Mouse (Mus musculus) forebrain, embryonic 14.5 days (tissue): ENCODE measurements around the gene Ehd1. TPM values are rescaled to one million over a fixed set of nuclear protein-coding genes. Genes with fewer than 3 reads are reported as not detected.

Experiments
- ATAC-seq: fragments of 200-750 bp; cut with Nextera tagmentation; 2 replicates; pipeline ENCODE4 v1.8.0; 2017; ENCODE audit warnings: mild to moderate bottlenecking, moderate library complexity
- DNase-seq: peaks from one replicate; pipeline ENCODE4 v3.0.0-alpha.2; 2015; ENCODE audit warnings: low spot score
- H3K27ac ChIP-seq: fragments of 300-500 bp; sonication (generic); 2 replicates; pipeline ENCODE4 v1.5.1; 2014; ENCODE audit warnings: low read depth, mild to moderate bottlenecking, control low read depth, low read length, moderate library complexity
- H3K27me3 ChIP-seq: fragments of 300-500 bp; sonication (generic); replicated peaks from 2 replicates; pipeline ENCODE4 v1.6.1; 2014; ENCODE audit warnings: low read length, control low read depth, mixed read lengths; ENCODE audit not compliant: control insufficient read depth, insufficient read depth
- H3K36me3 ChIP-seq: fragments of 300-500 bp; sonication (generic); 2 replicates; pipeline ENCODE4 v1.6.1; 2014; ENCODE audit warnings: low read length, control low read depth; ENCODE audit not compliant: control insufficient read depth, insufficient read depth
- H3K4me1 ChIP-seq: fragments of 300-500 bp; sonication (generic); 2 replicates; pipeline ENCODE4 v1.6.1; 2014; ENCODE audit warnings: antibody characterized with exemption, low read length, control low read depth; ENCODE audit not compliant: control insufficient read depth, insufficient read depth
- H3K4me2 ChIP-seq: fragments of 300-500 bp; sonication (generic); 2 replicates; pipeline ENCODE4 v1.6.1; 2014; ENCODE audit warnings: mild to moderate bottlenecking, control low read depth, low read length
- H3K4me3 ChIP-seq: fragments of 300-500 bp; sonication (generic); 2 replicates; pipeline ENCODE4 v1.5.1; 2014; ENCODE audit warnings: low read depth, low read length, control low read depth
- H3K9ac ChIP-seq: fragments of 300-500 bp; sonication (generic); 2 replicates; pipeline ENCODE4 v1.6.1; 2014; ENCODE audit warnings: mild to moderate bottlenecking, low read length, control low read depth, moderate library complexity
- H3K9me3 ChIP-seq: fragments of 300-500 bp; sonication (generic); replicated peaks from 2 replicates; pipeline ENCODE4 v1.6.1; 2016; ENCODE audit warnings: low read length, control low read depth, mixed read lengths; ENCODE audit not compliant: control insufficient read depth
- WGBS: fragments of 180-500 bp; shearing (Covaris S2); extraction: QIAGEN DNeasy Blood & Tissue Kit; methylation state at CpG from one replicate; pipeline ENCODE4 v1.1.7; 2014; 5-methylcytosine and 5-hydroxymethylcytosine counted together
- polyA plus RNA-seq: library from polyadenylated mRNA; unstranded; fragments of >200 nt; fragmentation: Nextera tagmentation; extraction: Ambion mirVana; gene quantifications from 2 replicates; pipeline ENCODE4 v1.2.1, GENCODE M21; 2014

Ehd1 gene
- polyA plus RNA-seq, 1 experiment from 2014 or later = 71.3 TPM

- DNase-seq (no peak), ATAC-seq (no peak)
- 78% methylated on average over 10 of the region's 10 CpGs for WGBS
- H3K9me3 ChIP-seq = no peaks in the 10 kb centered on the region
- H3K36me3 ChIP-seq = peaks cover 33% of the 10 kb centered on the region
- no peak overlapping the region for H3K9ac ChIP-seq
- no peak overlapping the region for H3K27ac ChIP-seq
- H3K27me3 ChIP-seq = no peaks in the 10 kb centered on the region
- no peak overlapping the region for H3K4me2 ChIP-seq
- H3K4me3 ChIP-seq = no peak overlapping the region
- no peaks in the 10 kb centered on the region for H3K4me1 ChIP-seq
These were observed 14.7 kb downstream of the Ehd1 start for GRCm38 (mm10) chr19:6291117-6291781.

DNA sequence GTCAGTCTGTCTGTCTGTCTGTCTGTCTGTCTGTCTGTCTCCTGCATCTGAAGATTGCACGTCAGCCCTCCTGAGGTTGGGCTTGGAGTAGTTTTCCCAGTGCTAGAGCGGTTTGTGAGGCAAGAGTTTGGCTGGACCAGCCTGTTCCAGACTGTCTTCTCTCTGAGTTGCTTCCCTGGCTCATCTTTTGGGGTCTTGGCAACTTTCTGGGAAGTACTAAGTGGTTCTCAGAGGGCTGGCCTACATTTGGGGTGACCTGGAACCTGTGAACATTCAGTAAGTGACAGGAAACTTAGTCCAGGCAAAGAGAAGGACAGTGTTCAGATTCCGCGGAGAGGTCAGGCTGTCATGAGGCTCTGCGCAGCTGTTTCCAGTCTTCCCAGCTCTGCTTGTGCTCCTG, 15.7 kb downstream of the Ehd1 start:
- Histone ChIP-seq H3K9me3 (no peaks in the 10 kb centered on the region), H3K4me2 (no peak overlapping the region), H3K9ac (no peak overlapping the region), H3K4me1 (no peaks in the 10 kb centered on the region), H3K27ac (no peak overlapping the region), H3K4me3 (no peak overlapping the region), H3K36me3 (peaks cover 35% of the 10 kb centered on the region), H3K27me3 (no peaks in the 10 kb centered on the region)
- no peak for DNase-seq
- WGBS = 93% methylated on average over 5 of the region's 5 CpGs
- no peak for ATAC-seq

- Histone ChIP-seq H3K36me3 (peaks cover 55% of the 10 kb centered on the region), H3K4me1 (no peaks in the 10 kb centered on the region), H3K9me3 (no peaks in the 10 kb centered on the region), H3K4me3 (no peak overlapping the region), H3K4me2 (no peak overlapping the region), H3K9ac (no peak overlapping the region), H3K27ac (no peak overlapping the region), H3K27me3 (no peaks in the 10 kb centered on the region)
- ATAC-seq = no peak
- no peak for DNase-seq
- 94% methylated on average over 17 of the region's 17 CpGs for WGBS
These were observed 17.8 kb downstream of the Ehd1 start for GRCm38 (mm10) chr19:6294301-6294700.

DNA sequence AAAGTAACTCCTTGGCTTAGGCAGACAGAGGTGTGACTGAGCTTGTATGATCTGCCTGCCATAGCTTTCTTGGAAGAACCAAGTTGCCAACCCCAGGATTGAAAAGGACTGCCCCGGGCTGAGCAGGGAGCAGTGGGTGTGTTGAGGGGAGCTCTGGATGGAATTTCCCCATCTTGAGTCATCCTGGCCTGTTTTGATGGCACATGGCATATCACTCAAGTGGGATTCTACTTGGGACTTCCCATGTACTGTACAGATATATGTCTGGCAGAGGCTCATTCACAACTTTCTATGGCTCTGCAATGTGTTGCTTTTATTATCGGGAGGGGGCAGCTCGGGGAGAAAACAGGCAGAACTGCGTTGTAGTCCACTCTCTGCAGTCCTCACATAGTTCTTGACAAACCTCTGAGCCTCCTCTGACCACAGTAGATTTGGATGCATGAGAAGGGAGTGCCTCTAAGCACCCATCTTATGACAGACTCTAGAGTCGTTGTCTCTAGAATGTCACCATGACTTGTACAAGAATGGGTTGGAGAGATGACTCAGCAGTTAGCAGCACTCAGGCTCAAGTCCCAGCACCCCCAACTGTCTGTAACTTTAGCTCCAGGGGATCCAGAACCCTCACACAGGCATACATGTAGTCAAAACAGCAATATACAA, 20.2 kb downstream of the Ehd1 start:
- peaks cover 61% of the 10 kb centered on the region for H3K36me3 ChIP-seq

GRCm38 (mm10) chr19:6297641-6298040, 21.1 kb downstream of the Ehd1 start:
- Histone ChIP-seq H3K4me3 (no peak overlapping the region), H3K4me1 (no peaks in the 10 kb centered on the region), H3K9me3 (no peaks in the 10 kb centered on the region), H3K27ac (no peak overlapping the region), H3K36me3 (peaks cover 59% of the 10 kb centered on the region), H3K27me3 (no peaks in the 10 kb centered on the region), H3K4me2 (no peak overlapping the region), H3K9ac (no peak overlapping the region)
- DNase-seq (no peak), ATAC-seq (no peak)
- WGBS = 96% methylated on average over 9 of the region's 9 CpGs

More for the DNA sequence above, 20.2 kb downstream of the Ehd1 start:
- ATAC-seq (no peak), DNase-seq (no peak)
- Histone ChIP-seq H3K9me3 (no peaks in the 10 kb centered on the region), H3K4me3 (no peak overlapping the region), H3K27me3 (no peaks in the 10 kb centered on the region), H3K9ac (no peak overlapping the region), H3K4me1 (no peaks in the 10 kb centered on the region), H3K4me2 (no peak overlapping the region), H3K27ac (no peak overlapping the region)
- 91% methylated on average over 5 of the region's 5 CpGs for WGBS

DNA sequence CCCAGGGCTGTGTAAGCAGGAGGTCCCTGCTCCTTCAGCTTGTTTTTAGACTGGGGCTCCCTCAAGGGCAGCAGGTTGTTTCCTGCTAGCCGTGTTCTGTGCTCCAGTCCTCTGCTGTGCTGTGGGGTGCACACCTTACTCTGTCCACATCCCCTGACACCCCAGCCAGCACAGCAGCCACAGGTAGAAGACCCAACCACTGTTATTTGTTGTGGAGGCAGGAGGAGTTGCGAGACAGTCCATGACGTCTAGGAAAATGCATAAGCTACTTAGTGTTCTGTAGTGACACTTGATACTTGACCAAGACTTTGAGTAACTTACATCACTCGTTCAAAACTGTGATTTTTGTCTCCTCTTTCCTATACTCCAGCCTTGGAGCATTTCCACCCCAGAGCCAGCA, 22.5 kb downstream of the Ehd1 start:
- DNase-seq (no peak), ATAC-seq (no peak)
- peaks cover 59% of the 10 kb centered on the region for H3K36me3 ChIP-seq

DNA sequence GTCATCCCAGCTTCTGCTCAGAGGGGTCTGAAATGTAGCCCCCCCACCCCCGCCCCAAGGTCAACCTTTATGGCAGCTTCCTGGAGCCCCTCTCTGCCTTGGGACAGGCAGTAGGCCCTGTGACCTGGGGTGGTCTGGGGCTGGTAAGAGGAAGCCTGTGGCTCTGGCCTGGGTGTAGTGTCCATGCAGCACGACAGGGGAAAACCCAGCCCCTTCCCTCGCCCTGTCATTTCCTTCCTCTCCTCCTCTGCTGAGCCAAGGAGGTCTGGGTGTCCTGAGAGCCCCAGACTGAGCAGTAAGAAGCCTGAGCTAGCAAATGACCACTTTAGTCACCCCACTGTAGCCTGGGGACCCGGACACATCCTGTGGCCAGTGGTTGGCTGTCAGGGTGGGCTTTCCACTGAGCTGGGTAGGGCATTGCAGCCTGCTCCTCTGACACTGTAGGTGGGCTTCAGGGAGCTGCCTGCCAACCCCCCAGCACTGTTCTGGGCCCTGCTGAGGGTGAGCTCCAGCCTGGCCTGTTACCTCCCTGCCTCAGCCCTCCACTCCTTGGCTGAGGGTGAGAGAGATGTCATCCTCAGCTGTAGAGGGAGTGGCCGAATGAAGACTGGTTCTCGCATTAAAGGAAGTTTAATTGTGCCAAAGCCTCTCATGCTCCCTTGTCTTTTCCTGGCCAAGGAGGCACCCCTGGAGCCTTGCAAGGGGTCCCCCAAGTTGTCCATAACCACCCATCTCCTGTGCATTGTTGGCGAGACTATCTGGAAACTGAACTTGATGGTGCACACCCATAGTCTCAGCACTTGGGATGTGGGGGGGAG, 23.1 kb downstream of the Ehd1 start:
- no peak overlapping the region for H3K9ac ChIP-seq
- no peak overlapping the region for H3K27ac ChIP-seq
- no peaks in the 10 kb centered on the region for H3K27me3 ChIP-seq
- DNase-seq (no peak), ATAC-seq (no peak)
- H3K9me3 ChIP-seq = no peaks in the 10 kb centered on the region
- no peaks in the 10 kb centered on the region for H3K4me1 ChIP-seq
- no peak overlapping the region for H3K4me2 ChIP-seq
- no peak overlapping the region for H3K4me3 ChIP-seq
- peaks cover 54% of the 10 kb centered on the region for H3K36me3 ChIP-seq
- 86% methylated on average over 7 of the region's 7 CpGs for WGBS

More for the DNA sequence above, 22.5 kb downstream of the Ehd1 start:
- no peak overlapping the region for H3K9ac ChIP-seq
- H3K27ac ChIP-seq = no peak overlapping the region
- H3K4me3 ChIP-seq = no peak overlapping the region
- H3K4me2 ChIP-seq = no peak overlapping the region
- no peaks in the 10 kb centered on the region for H3K9me3 ChIP-seq
- H3K4me1 ChIP-seq = no peaks in the 10 kb centered on the region
- no peaks in the 10 kb centered on the region for H3K27me3 ChIP-seq
- 85% methylated on average over 4 of the region's 4 CpGs for WGBS

GRCm38 (mm10) chr19:6300402-6300841, 23.9 kb downstream of the Ehd1 start:
- no peak for DNase-seq
- Histone ChIP-seq H3K4me1 (no peaks in the 10 kb centered on the region), H3K9me3 (no peaks in the 10 kb centered on the region), H3K4me3 (no peak overlapping the region), H3K27me3 (no peaks in the 10 kb centered on the region), H3K36me3 (peaks cover 46% of the 10 kb centered on the region), H3K4me2 (no peak overlapping the region), H3K9ac (no peak overlapping the region), H3K27ac (no peak overlapping the region)
- 83% methylated on average over 7 of the region's 7 CpGs for WGBS
- no peak for ATAC-seq
